Mouse (Mus musculus) lung, adult 2 months (tissue): ENCODE measurements around the gene Ran.

ENCODE experiments used
- CTCF ChIP-seq: fragments of 200-500 bp; IDR thresholded peaks from 2 replicates; pipeline ENCODE4 v1.5.1; 2011; ENCODE audit warnings: mild to moderate bottlenecking, low read length, control low read depth; ENCODE audit not compliant: insufficient read depth
- POLR2A ChIP-seq: fragments of 200-500 bp; IDR thresholded peaks from 2 replicates; pipeline ENCODE4 v1.6.1; 2011; ENCODE audit warnings: low read depth, mild to moderate bottlenecking, control low read depth, low read length, borderline replicate concordance; ENCODE audit errors: extremely low read depth

DNA sequence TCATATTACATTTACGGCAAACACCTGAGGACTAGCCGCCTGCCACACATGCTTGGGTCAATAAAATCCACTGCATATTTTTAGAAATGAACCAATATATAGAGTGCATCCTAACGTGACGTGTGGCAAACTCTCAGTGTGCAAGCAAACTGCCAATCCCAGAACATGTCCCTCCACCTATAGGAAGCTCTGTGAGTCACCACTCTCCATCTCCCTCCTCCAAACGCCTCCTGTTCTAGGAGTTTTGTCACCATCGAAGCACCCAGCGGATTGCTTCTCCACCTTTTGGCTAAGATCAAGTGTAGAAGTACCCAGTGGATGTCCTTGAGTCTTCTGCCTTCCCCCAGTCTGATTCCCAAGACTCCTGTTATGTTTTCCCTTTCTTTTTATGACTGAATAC, 17.9 kb downstream of the Ran start:
- TF ChIP-seq POLR2A: no peak
- no peak for TF ChIP-seq CTCF
